9 mouse cellular contexts compared by ENCODE assay signal in the genomic region with DNA sequence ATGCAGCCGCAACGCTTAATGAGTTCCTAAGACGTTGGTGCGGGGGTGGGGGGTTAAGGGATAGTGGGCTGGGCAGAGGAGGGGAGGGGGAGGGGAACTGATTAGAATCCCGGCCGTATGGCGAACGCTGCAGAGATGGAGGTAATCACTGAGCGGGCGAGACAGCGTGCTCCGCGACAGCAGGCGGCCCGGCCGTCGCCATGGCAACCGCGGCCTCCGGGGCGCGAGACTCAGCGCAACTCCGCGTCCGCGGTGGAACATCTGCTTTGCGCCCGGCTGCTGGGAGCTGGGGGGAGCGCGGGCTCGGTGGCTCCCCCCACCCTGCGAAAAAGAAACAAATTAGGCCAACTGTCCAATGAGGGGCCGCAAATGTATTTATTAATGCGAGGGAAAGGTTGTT. TPM values are rescaled to one million over a fixed set of nuclear protein-coding genes. Genes with fewer than 3 reads are reported as not detected.
A peak's percentile ranks its signal among the peaks of the same experiment; 100 is the strongest.
DNase-seq lines count a peak whose midpoint lies in the region; ATAC-seq and TF ChIP-seq lines count a peak whose summit lies in the region.
"Had no signal": no experiment of that assay in that cellular context is flagged by ENCODE, and none has a peak within 500 bp of the region (broad histone marks: within the 10 kb centered on the region; RNA-seq: fewer than 3 reads in every experiment).

No protein-coding gene starts in this region.

- H3K36me3 ChIP-seq in heart, adult 2 months (ENCODE audit: control insufficient read depth, insufficient read depth, low read length), result no peaks in the 10 kb centered on the region
- no peaks in the 10 kb centered on the region for H3K36me3 ChIP-seq in kidney, embryonic 15.5 days
- no peaks in the 10 kb centered on the region for H3K36me3 ChIP-seq in limb, embryonic 15.5 days
- H3K36me3 ChIP-seq in midbrain, postnatal 0 days (ENCODE audit: insufficient read depth, low read length), result no peaks in the 10 kb centered on the region
- H3K36me3 ChIP-seq in splenic B cell, adult 2 months (ENCODE audit: control insufficient read depth, insufficient read depth, low read length, poor library complexity, severe bottlenecking), result no peaks in the 10 kb centered on the region

- no peak for TF ChIP-seq CTCF in heart, adult 2 months (IDR thresholded peaks at IDR 0.05)
- no peak for TF ChIP-seq CTCF in midbrain, postnatal 0 days (IDR thresholded peaks at IDR 0.05)

- TF ChIP-seq EP300 in heart, adult 2 months (IDR thresholded peaks at IDR 0.05; ENCODE audit: insufficient read depth, low read depth, low read length), result no peak

- no peak overlapping the region for H3K9ac ChIP-seq in heart, adult 2 months (ENCODE audit: low read depth, low read length)
- H3K9ac ChIP-seq in kidney, embryonic 15.5 days, result peak overlapping the region; percentile 29; the same call in 1 of the 2 replicates
- no peak overlapping the region for H3K9ac ChIP-seq in limb, embryonic 15.5 days
- peak overlapping the region; percentile 55 for H3K9ac ChIP-seq in midbrain, postnatal 0 days (replicated peaks; ENCODE audit: low read length, poor library complexity, severe bottlenecking)

- H3K4me2 ChIP-seq in kidney, embryonic 15.5 days, result peak overlapping the region; percentile 82
- peak overlapping the region; percentile 89 for H3K4me2 ChIP-seq in limb, embryonic 15.5 days
- peak overlapping the region; percentile 54 for H3K4me2 ChIP-seq in midbrain, postnatal 0 days (ENCODE audit: low read depth, low read length, poor library complexity, severe bottlenecking)

- 1% methylated on average over 35 of the region's 35 CpGs for WGBS in heart, adult 2 months
- under 1% methylated on average over 35 of the region's 35 CpGs for WGBS in kidney, embryonic 15.5 days
- WGBS in limb, embryonic 15.5 days, result under 1% methylated on average over 35 of the region's 35 CpGs
- WGBS in midbrain, postnatal 0 days, result under 1% methylated on average over 35 of the region's 35 CpGs

- no peaks in the 10 kb centered on the region for H3K79me2 ChIP-seq in heart, adult 2 months (replicated peaks; ENCODE audit: control insufficient read depth, insufficient read depth, low read length)

- no peaks in the 10 kb centered on the region for H3K4me1 ChIP-seq in heart, adult 2 months (ENCODE audit: control insufficient read depth, insufficient read depth, low read length)
- peaks cover 44% of the 10 kb centered on the region for H3K4me1 ChIP-seq in kidney, embryonic 15.5 days
- peaks cover 33% of the 10 kb centered on the region for H3K4me1 ChIP-seq in limb, embryonic 15.5 days
- H3K4me1 ChIP-seq in midbrain, postnatal 0 days (ENCODE audit: insufficient read depth, low read length), result peaks cover 30% of the 10 kb centered on the region

- intact Hi-C loops in heart, adult 2 months (cut with DNase I), result no loop called here

- H3K27me3 ChIP-seq in heart, adult 2 months (ENCODE audit: control insufficient read depth, insufficient read depth, low read length), result 0 out of 2 replicates have a peak, but pooled peaks cover 2% of the 10 kb centered on the region
- peaks cover 38% of the 10 kb centered on the region for H3K27me3 ChIP-seq in kidney, embryonic 15.5 days
- H3K27me3 ChIP-seq in limb, embryonic 15.5 days, result peaks cover 17% of the 10 kb centered on the region
- no peaks in the 10 kb centered on the region for H3K27me3 ChIP-seq in midbrain, postnatal 0 days (ENCODE audit: insufficient read depth, low read length)
- peaks cover 2% of the 10 kb centered on the region for H3K27me3 ChIP-seq in splenic B cell, adult 2 months (ENCODE audit: control insufficient read depth, insufficient read depth, low read length, poor library complexity, severe bottlenecking)

- ATAC-seq in kidney, embryonic 15.5 days (replicated peaks; ENCODE audit: low FRiP score), result peak; percentile 69
- no peak for ATAC-seq in limb, embryonic 15.5 days (ENCODE audit: insufficient number of reproducible peaks, low FRiP score, low TSS enrichment, low read depth)
- peak; percentile 83 for ATAC-seq in midbrain, postnatal 0 days (ENCODE audit: low FRiP score)

- no peak for TF ChIP-seq POLR2A in heart, adult 2 months (IDR thresholded peaks at IDR 0.05; ENCODE audit: insufficient read depth, low read depth, low read length)

- H3K9me3 ChIP-seq in kidney, embryonic 15.5 days (replicated peaks), result no peaks in the 10 kb centered on the region
- no peaks in the 10 kb centered on the region for H3K9me3 ChIP-seq in limb, embryonic 15.5 days
- no peaks in the 10 kb centered on the region for H3K9me3 ChIP-seq in midbrain, postnatal 0 days (ENCODE audit: low read length)

- H3K4me3 ChIP-seq in heart, adult 2 months, result peak overlapping the region; percentile 33; the same call in 1 of the 2 replicates
- peak overlapping the region; percentile 45 for H3K4me3 ChIP-seq in kidney, embryonic 15.5 days (replicated peaks)
- peak overlapping the region; percentile 41 for H3K4me3 ChIP-seq in limb, embryonic 15.5 days
- H3K4me3 ChIP-seq in midbrain, postnatal 0 days (ENCODE audit: low read depth, low read length), result peak overlapping the region; percentile 30

- DNase-seq in kidney, adult 18-20 months, result peak; percentile 45
- no peak for DNase-seq in kidney, adult 11 months
- peak; percentile 93 for DNase-seq in embryo, embryonic 9.5 days (ENCODE audit: extremely low spot score)
- DNase-seq in heart, adult 2 months, result peak; percentile 73 to 74
- DNase-seq in midbrain, postnatal 0 days (ENCODE audit: low spot score), result peak; percentile 93
- DNase-seq in splenic B cell, adult 2 months (ENCODE audit: low read depth, low spot score), result peak; percentile 71

- no peak overlapping the region for H3K27ac ChIP-seq in heart, adult 2 months
- no peak overlapping the region for H3K27ac ChIP-seq in kidney, embryonic 15.5 days
- no peak overlapping the region for H3K27ac ChIP-seq in limb, embryonic 15.5 days
- peak overlapping the region; percentile 96 for H3K27ac ChIP-seq in midbrain, postnatal 0 days (ENCODE audit: low read depth, low read length)

RNA-seq across cellular contexts. Expression of gene Copz2, which starts 26.1 kb away (rescaled TPM):
- 10 to 100 TPM; 35.0 to 36.9 TPM for total RNA-seq in heart, adult 2 months (2021)
- polyA plus RNA-seq in heart, adult 2 months (2012; rRNA removed), result 55.0 and 76.6 TPM in 2 replicates
- 117 and 121 TPM in 2 replicates for polyA plus RNA-seq in kidney, embryonic 15.5 days (2015; fragmentation: Nextera tagmentation; extraction: Ambion mirVana)
- polyA plus RNA-seq in limb, embryonic 15.5 days (2015; fragmentation: Nextera tagmentation; extraction: Ambion mirVana), result 203 and 213 TPM in 2 replicates
- total RNA-seq in midbrain, postnatal 0 days (2014; rRNA removed), result 12.7 and 12.9 TPM in 2 replicates
- polyA plus RNA-seq in midbrain, postnatal 0 days (2015; fragmentation: Nextera tagmentation; extraction: Ambion mirVana), result 16.7 and 20.3 TPM in 2 replicates
- total RNA-seq: neutrophil, adult 5-6 weeks had no signal

RNA-seq across cellular contexts. Expression of gene Cdk5rap3, which starts 40.6 kb away (rescaled TPM):
- total RNA-seq in heart, adult 2 months (2021), result 10 to 100 TPM; 17.4 to 25.2 TPM
- 13.8 and 17.5 TPM in 2 replicates for polyA plus RNA-seq in heart, adult 2 months (2012; rRNA removed)
- polyA plus RNA-seq in kidney, embryonic 15.5 days (2015; fragmentation: Nextera tagmentation; extraction: Ambion mirVana), result 78.9 and 79.5 TPM in 2 replicates
- polyA plus RNA-seq in limb, embryonic 15.5 days (2015; fragmentation: Nextera tagmentation; extraction: Ambion mirVana), result 76.2 and 87.4 TPM in 2 replicates
- total RNA-seq in midbrain, postnatal 0 days (2014; rRNA removed), result 43.6 and 48.3 TPM in 2 replicates
- polyA plus RNA-seq in midbrain, postnatal 0 days (2015; fragmentation: Nextera tagmentation; extraction: Ambion mirVana), result 83.9 and 85.1 TPM in 2 replicates

RNA-seq across cellular contexts. Expression of gene Nfe2l1, which starts 46.0 kb away (rescaled TPM):
- total RNA-seq in heart, adult 2 months (2021), result 100 to 1,000 TPM; 395 to 436 TPM
- 397 and 529 TPM in 2 replicates for polyA plus RNA-seq in heart, adult 2 months (2012; rRNA removed)
- 78.5 and 82.1 TPM in 2 replicates for polyA plus RNA-seq in kidney, embryonic 15.5 days (2015; fragmentation: Nextera tagmentation; extraction: Ambion mirVana)
- 75.6 and 81.1 TPM in 2 replicates for polyA plus RNA-seq in limb, embryonic 15.5 days (2015; fragmentation: Nextera tagmentation; extraction: Ambion mirVana)
- total RNA-seq in midbrain, postnatal 0 days (2014; rRNA removed), result 86.0 and 88.0 TPM in 2 replicates
- 64.5 and 68.9 TPM in 2 replicates for polyA plus RNA-seq in midbrain, postnatal 0 days (2015; fragmentation: Nextera tagmentation; extraction: Ambion mirVana)

RNA-seq across cellular contexts. Expression of gene Prr15l, which starts 52.2 kb away (rescaled TPM):
- 1 to 10 TPM in 1 of 2 experiments, under 1 TPM in 1; 0.93 to 2.1 TPM for total RNA-seq in heart, adult 2 months (2021)
- polyA plus RNA-seq in heart, adult 2 months (2012; rRNA removed), result 0.70 and 2.5 TPM in 2 replicates
- polyA plus RNA-seq in kidney, embryonic 15.5 days (2015; fragmentation: Nextera tagmentation; extraction: Ambion mirVana), result 37.6 and 38.7 TPM in 2 replicates
- polyA plus RNA-seq in limb, embryonic 15.5 days (2015; fragmentation: Nextera tagmentation; extraction: Ambion mirVana), result 3.4 and 3.6 TPM in 2 replicates
- 0.27 TPM in 1 of 2 replicates, not detected in the other for total RNA-seq in midbrain, postnatal 0 days (2014; rRNA removed)
- 0.51 and 0.56 TPM in 2 replicates for polyA plus RNA-seq in midbrain, postnatal 0 days (2015; fragmentation: Nextera tagmentation; extraction: Ambion mirVana)

Comparison
In these comparisons a context has a peak if more than half of its experiments do, and no peak if none do; other contexts are left out.
1. H3K9ac ChIP-seq: peak in kidney, embryonic 15.5 days (single experiment) and midbrain, postnatal 0 days (single experiment); none in heart, adult 2 months (single experiment) and limb, embryonic 15.5 days (single experiment).
2. Peak in every context shown above with its lines, with median percentiles within 50 percentile points of each other: H3K4me3 ChIP-seq and H3K4me2 ChIP-seq.